Mouse (Mus musculus) hindbrain, embryonic 15.5 days (tissue): ENCODE measurements around the gene Gm4778. TPM values are rescaled to one million over a fixed set of nuclear protein-coding genes. Genes with fewer than 3 reads are reported as not detected.
A peak's percentile ranks its signal among the peaks of the same experiment; 100 is the strongest.
"Not testable (repeated sequence)": the region's sequence is repeated elsewhere in the genome, so short reads cannot be mapped to it uniquely, and the experiment has no call there.

ENCODE experiments used
- ATAC-seq: fragments of 200-750 bp; cut with Nextera tagmentation; 2 replicates; pipeline ENCODE4 v1.8.0; 2017; ENCODE audit warnings: low read depth, moderate number of reproducible peaks, moderate TSS enrichment; ENCODE audit not compliant: low FRiP score
- H3K27ac ChIP-seq: fragments of 300-500 bp; sonication (generic); replicated peaks from 2 replicates; pipeline ENCODE4 v1.5.1; 2015; ENCODE audit warnings: mild to moderate bottlenecking, inconsistent platforms
- H3K27me3 ChIP-seq: fragments of 300-500 bp; sonication (generic); 2 replicates; pipeline ENCODE4 v1.6.1; 2015; ENCODE audit warnings: control low read depth, inconsistent platforms
- H3K36me3 ChIP-seq: fragments of 300-500 bp; sonication (generic); 2 replicates; pipeline ENCODE4 v1.6.1; 2015; ENCODE audit warnings: control low read depth, inconsistent platforms
- H3K4me1 ChIP-seq: fragments of 300-500 bp; sonication (generic); replicated peaks from 2 replicates; pipeline ENCODE4 v1.6.1; 2015; ENCODE audit warnings: control low read depth, inconsistent platforms
- H3K4me2 ChIP-seq: fragments of 300-500 bp; sonication (generic); 2 replicates; pipeline ENCODE4 v1.6.1; 2015; ENCODE audit warnings: moderate library complexity, mild to moderate bottlenecking, inconsistent platforms
- H3K4me3 ChIP-seq: fragments of 300-500 bp; sonication (generic); 2 replicates; pipeline ENCODE4 v1.5.1; 2015; ENCODE audit warnings: mild to moderate bottlenecking, inconsistent platforms
- H3K9ac ChIP-seq: fragments of 300-500 bp; sonication (generic); 2 replicates; pipeline ENCODE4 v1.6.1; 2015; ENCODE audit warnings: inconsistent platforms
- H3K9me3 ChIP-seq: fragments of 300-500 bp; sonication (generic); 2 replicates; pipeline ENCODE4 v1.6.1; 2016; ENCODE audit warnings: control low read depth, inconsistent platforms
- WGBS: fragments of 180-500 bp; shearing (Covaris S2); methylation state at CpG from one replicate; pipeline ENCODE4 v1.1.7; 2015; 5-methylcytosine and 5-hydroxymethylcytosine counted together
- polyA plus RNA-seq: library from polyadenylated mRNA; unstranded; fragments of >200 nt; fragmentation: Nextera tagmentation; extraction: Ambion mirVana; gene quantifications from 2 replicates; pipeline ENCODE4 v1.2.1, GENCODE M21; 2015

Gene Gm4778
- polyA plus RNA-seq = not detected in 2 replicates

DNA sequence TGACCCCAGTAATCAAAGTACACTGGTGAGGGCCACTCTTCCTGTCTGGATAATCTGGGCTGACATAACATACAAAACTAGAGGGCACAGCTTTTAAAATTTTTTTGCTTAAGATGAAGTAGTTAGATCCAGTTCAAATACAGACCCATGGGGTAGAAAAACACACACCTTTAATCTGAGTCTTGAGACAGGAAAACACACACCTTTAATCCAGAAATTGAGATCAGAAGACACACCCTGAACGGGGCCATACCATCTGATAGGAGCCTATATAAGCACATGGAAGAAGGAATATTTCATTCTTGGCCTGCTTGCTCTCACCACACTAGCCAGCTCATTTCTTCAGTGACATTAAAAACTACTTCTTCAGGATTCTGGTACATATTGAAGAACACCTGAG, at the start of gene Gm4778:
Gene Gm4778 (plus strand): TSS at position 301 of the 400 bp plus-strand sequence.
- ATAC-seq, H3K9ac ChIP-seq, H3K4me3 ChIP-seq, H3K36me3 ChIP-seq, H3K4me2 ChIP-seq, H3K27me3 ChIP-seq, H3K27ac ChIP-seq, H3K4me1 ChIP-seq, H3K9me3 ChIP-seq: not testable (repeated sequence)
- 90% methylated on average over 1 of the region's 1 CpGs for WGBS

DNA sequence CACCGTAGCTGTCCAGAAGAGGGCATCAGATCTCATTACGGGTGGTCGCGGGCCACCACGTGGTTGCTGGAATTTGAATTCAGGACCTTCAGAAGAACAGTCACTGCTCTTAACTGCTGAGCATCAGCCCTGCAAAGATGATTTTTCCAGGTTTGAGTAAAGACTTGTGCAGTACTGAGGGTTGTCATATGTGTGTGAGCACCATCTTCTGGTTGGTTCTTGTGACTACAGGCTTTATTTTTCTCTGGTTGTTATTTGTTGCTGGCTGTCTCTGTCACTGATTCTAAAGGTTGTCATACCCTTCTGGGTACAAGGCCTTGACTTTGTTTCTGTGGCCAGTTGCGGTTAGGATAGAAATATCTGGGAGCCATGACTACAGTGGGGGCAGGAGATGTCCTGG, 3.2 kb upstream of the Gm4778 start:
- no peak overlapping the region for H3K4me2 ChIP-seq
- H3K9ac ChIP-seq = no peak overlapping the region
- H3K27ac ChIP-seq = no peak overlapping the region
- ATAC-seq = peak; percentile 75
- no peaks in the 10 kb centered on the region for H3K36me3 ChIP-seq
- no peaks in the 10 kb centered on the region for H3K27me3 ChIP-seq
- no peaks in the 10 kb centered on the region for H3K9me3 ChIP-seq
- no peaks in the 10 kb centered on the region for H3K4me1 ChIP-seq
- 54% methylated on average over 6 of the region's 6 CpGs for WGBS
- H3K4me3 ChIP-seq = no peak overlapping the region

DNA sequence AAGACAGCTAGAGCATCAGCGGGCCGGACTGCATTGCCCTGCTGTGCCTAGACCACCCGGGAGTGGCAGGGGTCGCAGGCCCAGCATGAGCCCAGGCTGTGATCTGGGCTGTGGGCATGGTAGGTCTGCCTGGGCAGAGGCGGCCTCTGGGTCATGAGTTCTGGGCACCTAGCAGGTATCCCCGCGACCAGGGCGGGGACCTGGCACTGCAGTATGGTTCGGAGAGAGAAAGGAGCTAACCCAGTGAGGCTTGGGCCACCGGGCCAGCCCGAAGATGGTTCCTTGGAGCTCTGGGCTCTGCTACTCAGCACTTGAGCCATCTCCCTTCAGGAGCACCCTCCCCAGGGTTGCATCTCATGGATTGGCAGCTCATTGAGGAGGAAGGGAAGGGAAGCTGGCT, 12.2 kb downstream of the Gm4778 start:
- no peaks in the 10 kb centered on the region for H3K9me3 ChIP-seq
- H3K9ac ChIP-seq = no peak overlapping the region
- no peak overlapping the region for H3K27ac ChIP-seq
- no peaks in the 10 kb centered on the region for H3K36me3 ChIP-seq
- H3K27me3 ChIP-seq = no peaks in the 10 kb centered on the region
- WGBS = 86% methylated on average over 11 of the region's 11 CpGs
- no peak for ATAC-seq
- H3K4me1 ChIP-seq = no peaks in the 10 kb centered on the region
- no peak overlapping the region for H3K4me2 ChIP-seq
- no peak overlapping the region for H3K4me3 ChIP-seq

DNA sequence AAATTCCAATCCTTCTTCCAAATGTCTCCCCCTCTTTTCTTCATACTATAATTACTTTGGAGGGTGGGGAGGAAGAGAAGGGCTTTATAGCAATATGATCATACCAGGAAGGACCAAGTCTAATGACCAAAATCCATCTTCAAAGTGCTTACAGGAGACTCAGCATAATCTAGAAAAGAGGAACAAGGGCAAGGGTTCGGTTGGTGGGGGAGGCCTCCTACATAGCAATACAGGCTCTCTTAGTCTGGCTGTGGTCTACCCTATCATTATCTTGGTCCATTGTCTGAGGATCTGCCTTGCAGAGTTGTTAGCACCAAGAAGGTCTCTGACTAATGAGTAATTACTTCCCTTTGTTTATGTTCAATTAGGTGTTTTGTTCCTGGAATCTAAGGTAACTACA, 41.6 kb downstream of the Gm4778 start:
- WGBS = 93% methylated on average over 1 of the region's 1 CpGs
- Histone ChIP-seq H3K4me1 (peaks cover 5% of the 10 kb centered on the region), H3K9me3 (no peaks in the 10 kb centered on the region), H3K27me3 (no peaks in the 10 kb centered on the region), H3K36me3 (no peaks in the 10 kb centered on the region), H3K9ac (no peak overlapping the region), H3K4me3 (no peak overlapping the region), H3K27ac (no peak overlapping the region), H3K4me2 (no peak overlapping the region)
- no peak for ATAC-seq

DNA sequence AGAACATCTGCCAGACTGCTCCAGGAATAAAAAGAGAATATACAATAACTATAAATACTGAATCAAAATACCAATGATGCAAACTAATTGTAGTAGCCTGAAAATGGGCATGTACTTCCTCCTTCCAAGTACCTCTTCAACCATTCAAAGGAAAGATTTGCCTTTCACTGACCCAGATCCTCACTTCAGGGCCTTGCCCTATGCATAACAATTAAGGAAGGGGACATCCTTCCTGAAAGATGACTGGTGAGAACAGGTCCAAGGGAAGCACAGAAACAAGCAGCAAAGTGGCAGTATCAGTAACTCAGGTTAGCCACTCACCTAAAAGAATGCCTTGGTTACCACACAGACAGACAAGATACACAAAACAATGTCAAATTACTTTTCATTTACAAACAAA, 43.1 kb downstream of the Gm4778 start:
- H3K4me2 ChIP-seq = no peak overlapping the region
- no peak overlapping the region for H3K27ac ChIP-seq

GRCm38 (mm10) chr3:94309633-94310363, 46.0 kb downstream of the Gm4778 start, which contains the start of gene Them4:
Gene Them4 (plus strand): TSS chr3:94310089.
- H3K27ac ChIP-seq = peak within 1 kb of the TSS; percentile 83
- peak within 1 kb of the TSS; percentile 53 for H3K4me3 ChIP-seq
- H3K36me3 ChIP-seq = no peaks in the 10 kb centered on the region
- peak within 1 kb of the TSS; percentile 74 for H3K4me2 ChIP-seq
- no peaks in the 10 kb centered on the region for H3K9me3 ChIP-seq
- H3K27me3 ChIP-seq = no peaks in the 10 kb centered on the region
- H3K9ac ChIP-seq = peak within 1 kb of the TSS; percentile 63
- peak; percentile 99 for ATAC-seq
- WGBS = 3% methylated on average over 47 of the region's 47 CpGs
- peaks cover 21% of the 10 kb centered on the region for H3K4me1 ChIP-seq

More for the DNA sequence above, 43.1 kb downstream of the Gm4778 start:
- H3K36me3 ChIP-seq = no peaks in the 10 kb centered on the region
- H3K4me1 ChIP-seq = peaks cover 20% of the 10 kb centered on the region
- no peaks in the 10 kb centered on the region for H3K9me3 ChIP-seq
- H3K27me3 ChIP-seq = no peaks in the 10 kb centered on the region
- no peak for ATAC-seq
- H3K4me3 ChIP-seq = no peak overlapping the region
- no peak overlapping the region for H3K9ac ChIP-seq

DNA sequence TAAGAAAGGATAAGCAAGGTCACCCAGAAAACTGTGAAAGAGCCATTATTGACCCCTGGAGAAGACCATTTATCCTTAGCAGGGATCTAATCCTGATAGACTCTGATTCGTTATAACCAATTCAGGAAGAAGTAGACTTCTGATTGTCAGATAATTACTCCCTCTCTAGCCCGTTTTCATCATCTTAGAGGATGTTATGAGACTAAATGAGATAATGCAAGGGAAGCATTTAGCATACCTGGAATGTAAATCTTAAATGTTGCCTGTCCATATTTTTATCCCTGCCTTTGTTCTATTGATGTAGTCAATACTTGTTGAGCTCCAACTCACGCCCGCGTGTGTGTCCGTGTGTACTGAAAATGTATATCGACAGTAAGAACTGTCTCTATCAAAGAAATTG, 46.7 kb downstream of the Gm4778 start:
- WGBS = 41% methylated on average over 7 of the region's 7 CpGs
- Histone ChIP-seq H3K9me3 (no peaks in the 10 kb centered on the region), H3K27ac (peak overlapping the region; percentile 83), H3K27me3 (no peaks in the 10 kb centered on the region), H3K4me2 (peak overlapping the region; percentile 74), H3K4me3 (peak overlapping the region; percentile 53), H3K9ac (peak overlapping the region; percentile 63), H3K36me3 (no peaks in the 10 kb centered on the region), H3K4me1 (peaks cover 21% of the 10 kb centered on the region)
- peak; percentile 1; the same call in 1 of the 2 replicates for ATAC-seq

GRCm38 (mm10) chr3:94310911-94311310, 47.1 kb downstream of the Gm4778 start:
- Histone ChIP-seq H3K27ac (peak overlapping the region; percentile 83; the same call in 1 of the 2 replicates), H3K9ac (peak overlapping the region; percentile 63), H3K4me2 (peak overlapping the region; percentile 74), H3K9me3 (no peaks in the 10 kb centered on the region), H3K27me3 (no peaks in the 10 kb centered on the region), H3K4me1 (peaks cover 21% of the 10 kb centered on the region), H3K4me3 (peak overlapping the region; percentile 53), H3K36me3 (no peaks in the 10 kb centered on the region)
- ATAC-seq = no peak
- 78% methylated on average over 6 of the region's 6 CpGs for WGBS

- no peak overlapping the region for H3K27ac ChIP-seq
- WGBS = 81% methylated on average over 4 of the region's 4 CpGs
- ATAC-seq = no peak
- H3K27me3 ChIP-seq = no peaks in the 10 kb centered on the region
- no peaks in the 10 kb centered on the region for H3K36me3 ChIP-seq
- H3K9ac ChIP-seq = no peak overlapping the region
- peaks cover 21% of the 10 kb centered on the region for H3K4me1 ChIP-seq
- H3K9me3 ChIP-seq = no peaks in the 10 kb centered on the region
- peak overlapping the region; percentile 53 for H3K4me3 ChIP-seq
- H3K4me2 ChIP-seq = peak overlapping the region; percentile 74
These were observed 47.5 kb downstream of the Gm4778 start for GRCm38 (mm10) chr3:94311376-94311775.

Other genes with a start within 250 kb of the Gm4778 start
- gene Gm9125, start 209.2 kb upstream of the Gm4778 start, polyA plus RNA-seq = not detected in 2 replicates
- not detected in 2 replicates for gene Gm10697, start 191.4 kb upstream of the Gm4778 start, polyA plus RNA-seq
- gene Gm10696, start 85.8 kb upstream of the Gm4778 start, polyA plus RNA-seq = not detected in 2 replicates
- not detected in 2 replicates for gene Gm5286, start 67.3 kb upstream of the Gm4778 start, polyA plus RNA-seq
- 56.1 and 57.7 TPM in 2 replicates for gene Them4, start 46.1 kb downstream of the Gm4778 start, polyA plus RNA-seq
- 0.19 and 0.21 TPM in 2 replicates for gene Them5, start 78.1 kb downstream of the Gm4778 start, polyA plus RNA-seq
- gene C2cd4d, start 98.4 kb downstream of the Gm4778 start, polyA plus RNA-seq = 2.4 and 3.3 TPM in 2 replicates
- 0.49 TPM in 2 replicates for gene Rorc, start 108.8 kb downstream of the Gm4778 start, polyA plus RNA-seq
- 1.7 and 1.8 TPM in 2 replicates for gene Lingo4, start 134.5 kb downstream of the Gm4778 start, polyA plus RNA-seq
- 50.7 and 53.5 TPM in 2 replicates for gene Tdrkh, start 149.2 kb downstream of the Gm4778 start, polyA plus RNA-seq
- 60.6 and 61.0 TPM in 2 replicates for gene Mrpl9, start 179.3 kb downstream of the Gm4778 start, polyA plus RNA-seq
- gene Oaz3, start 179.9 kb downstream of the Gm4778 start, polyA plus RNA-seq = 1.4 and 1.6 TPM in 2 replicates
- gene Celf3, start 214.3 kb downstream of the Gm4778 start, polyA plus RNA-seq = 219 and 232 TPM in 2 replicates
- 20.0 and 21.0 TPM in 2 replicates for gene Riiad1, start 216.3 kb downstream of the Gm4778 start, polyA plus RNA-seq